Mouse (Mus musculus): ENCODE measurements around the gene Serpina3f.

- TF ChIP-seq CTCF (conservative IDR thresholded peaks at IDR 0.05; ENCODE audit: insufficient read depth, insufficient read length, low read depth, low read length): no peak
- no peak for TF ChIP-seq POLR2A (IDR thresholded peaks at IDR 0.05; ENCODE audit: low read depth, low read length)
These were observed 905 bp downstream of the Serpina3f start for GRCm38 (mm10) chr12:104215249-104215648.

Measured in kidney, adult 2 months (tissue).